Mouse (Mus musculus): Measurements from ENCODE around the gene Cttnbp2nl.

DNA sequence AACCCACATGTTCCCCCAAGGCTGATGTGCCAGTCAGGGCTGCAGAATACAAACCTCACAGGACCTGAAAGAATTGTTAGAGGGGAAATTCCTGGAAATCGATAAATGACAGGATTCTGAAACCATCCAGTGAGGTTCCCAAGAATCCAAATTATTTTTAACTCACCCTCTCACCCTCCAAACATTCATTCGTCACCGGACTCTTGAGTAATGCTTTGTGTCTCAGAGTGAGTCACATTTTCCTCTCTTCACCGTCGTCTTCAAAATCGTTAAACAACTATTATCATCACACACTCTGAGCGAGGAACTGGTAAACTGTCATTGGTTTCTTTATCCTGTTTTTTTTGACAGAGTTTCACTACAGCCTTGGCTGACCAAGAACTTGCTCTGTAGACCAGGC, 7.0 kb upstream of the Cttnbp2nl start:
- TF ChIP-seq CTCF (conservative IDR thresholded peaks at IDR 0.05; ENCODE audit: insufficient read depth, insufficient read length, low read depth, low read length) (no peak), POLR2A (IDR thresholded peaks at IDR 0.05; ENCODE audit: low read depth, low read length) (no peak)

Data from kidney, adult 2 months (tissue).